Mouse (Mus musculus): ENCODE measurements at regions not wholly inside any gene's neighbourhood (a gene's known extent, or its start where the extent isn't known, plus 50 kb on each side); places are given as distances from the start of the nearest gene placed in this dataset.
"Not testable (repeated sequence)": the region's sequence is repeated elsewhere in the genome, so short reads cannot be mapped to it uniquely, and the experiment has no call there.

DNA sequence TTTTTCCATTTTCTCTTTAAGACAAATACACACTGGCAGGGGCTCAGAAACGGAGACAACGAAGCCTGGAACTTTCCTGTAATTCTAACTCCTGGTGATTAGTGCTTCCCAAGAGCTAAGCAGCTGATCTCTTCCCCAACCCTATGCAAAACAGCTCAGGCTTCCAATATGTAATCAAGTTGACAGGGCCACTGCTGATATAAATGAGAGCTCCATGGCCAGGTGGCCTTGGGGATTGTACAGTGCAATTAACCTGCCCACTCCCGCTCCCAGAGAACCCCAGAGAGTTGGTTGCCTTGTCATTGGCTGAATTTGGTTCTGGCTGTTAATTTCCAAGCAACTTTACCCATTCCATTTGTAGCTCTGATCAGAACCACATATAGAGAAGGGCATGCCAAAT is 67.8 kb downstream of the 4933415F23Rik start:
- 0 out of 2 replicates have a peak, but pooled peaks have one; percentile 24 for ATAC-seq (ENCODE audit: insufficient number of reproducible peaks, low FRiP score, low TSS enrichment, low read depth)
- 43% methylated on average over 3 of the region's 3 CpGs for WGBS

DNA sequence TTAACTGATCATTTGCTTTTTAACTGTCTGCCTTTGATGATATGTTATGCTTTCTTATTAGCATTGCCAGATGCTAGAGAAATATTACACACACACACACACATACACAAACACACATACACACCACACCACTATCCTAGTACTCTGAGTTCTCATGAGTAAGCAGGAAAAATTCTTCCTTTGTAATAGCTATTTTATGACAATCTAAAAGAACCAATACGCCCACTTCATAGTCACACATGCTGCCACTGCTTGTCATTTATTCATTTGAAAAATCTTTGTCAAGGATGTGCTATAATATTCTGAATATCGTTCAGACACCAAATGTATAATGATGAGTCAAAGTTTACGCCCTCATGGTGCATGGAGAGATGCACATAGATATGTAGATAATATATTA is 78.5 kb downstream of the 4933415F23Rik start:
- WGBS, result 90% methylated on average over 3 of the region's 3 CpGs
- no peak for ATAC-seq (ENCODE audit: insufficient number of reproducible peaks, low FRiP score, low TSS enrichment, low read depth)
- H3K4me2 ChIP-seq (replicated peaks), result no peak overlapping the region
- no peaks in the 10 kb centered on the region for H3K4me1 ChIP-seq
- no peaks in the 10 kb centered on the region for H3K27me3 ChIP-seq
- H3K9ac ChIP-seq, result no peak overlapping the region
- no peak overlapping the region for H3K4me3 ChIP-seq (replicated peaks)
- H3K27ac ChIP-seq (replicated peaks), result no peak overlapping the region
- no peaks in the 10 kb centered on the region for H3K9me3 ChIP-seq (replicated peaks)
- no peaks in the 10 kb centered on the region for H3K36me3 ChIP-seq

More for the DNA sequence above, 67.8 kb downstream of the 4933415F23Rik start:
- H3K9me3 ChIP-seq (replicated peaks), result no peaks in the 10 kb centered on the region
- no peaks in the 10 kb centered on the region for H3K4me1 ChIP-seq
- no peaks in the 10 kb centered on the region for H3K27me3 ChIP-seq
- no peak overlapping the region for H3K27ac ChIP-seq (replicated peaks)
- H3K4me3 ChIP-seq (replicated peaks), result no peak overlapping the region
- H3K4me2 ChIP-seq (replicated peaks), result no peak overlapping the region
- no peaks in the 10 kb centered on the region for H3K36me3 ChIP-seq
- no peak overlapping the region for H3K9ac ChIP-seq

DNA sequence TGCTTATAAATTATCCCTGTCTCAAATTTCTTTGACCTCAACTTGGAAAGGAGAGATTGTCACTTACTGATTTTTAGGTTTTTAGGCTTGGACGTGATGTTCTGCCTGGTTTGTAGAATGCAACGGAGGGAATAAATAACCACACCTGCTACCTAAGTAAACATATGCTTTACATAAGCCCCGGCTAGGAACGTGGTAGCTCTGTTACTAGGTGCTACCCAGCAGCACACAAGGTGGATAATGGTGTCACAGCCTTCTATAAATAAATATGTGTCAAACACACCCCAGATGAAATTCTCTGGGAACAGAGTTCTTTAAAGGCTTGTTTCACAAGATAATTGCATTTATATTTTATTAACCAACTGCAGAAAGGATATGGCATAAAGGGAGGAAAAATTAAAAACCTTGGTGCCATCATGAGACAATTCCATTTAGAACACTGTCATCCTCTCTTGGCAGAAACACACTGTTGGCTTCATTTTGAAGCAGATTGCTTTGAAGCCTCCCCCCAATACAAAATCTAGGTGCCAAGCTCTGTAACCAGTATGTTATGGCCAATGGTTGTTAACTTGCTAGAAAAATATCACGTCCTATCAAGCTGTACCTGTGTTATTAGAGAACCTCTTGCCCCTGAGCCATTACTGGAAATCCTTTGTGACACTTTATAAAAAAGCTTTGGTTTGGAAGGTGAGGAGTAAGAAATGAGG is 94.1 kb downstream of the 4933415F23Rik start:
- H3K27me3 ChIP-seq, result no peaks in the 10 kb centered on the region
- ATAC-seq (ENCODE audit: insufficient number of reproducible peaks, low FRiP score, low TSS enrichment, low read depth), result no peak
- no peak overlapping the region for H3K9ac ChIP-seq
- H3K4me3 ChIP-seq (replicated peaks), result no peak overlapping the region
- H3K4me2 ChIP-seq (replicated peaks), result no peak overlapping the region
- no peak overlapping the region for H3K27ac ChIP-seq (replicated peaks)
- H3K36me3 ChIP-seq, result no peaks in the 10 kb centered on the region
- WGBS, result 67% methylated on average over 5 of the region's 5 CpGs
- no peaks in the 10 kb centered on the region for H3K4me1 ChIP-seq
- H3K9me3 ChIP-seq (replicated peaks), result no peaks in the 10 kb centered on the region

DNA sequence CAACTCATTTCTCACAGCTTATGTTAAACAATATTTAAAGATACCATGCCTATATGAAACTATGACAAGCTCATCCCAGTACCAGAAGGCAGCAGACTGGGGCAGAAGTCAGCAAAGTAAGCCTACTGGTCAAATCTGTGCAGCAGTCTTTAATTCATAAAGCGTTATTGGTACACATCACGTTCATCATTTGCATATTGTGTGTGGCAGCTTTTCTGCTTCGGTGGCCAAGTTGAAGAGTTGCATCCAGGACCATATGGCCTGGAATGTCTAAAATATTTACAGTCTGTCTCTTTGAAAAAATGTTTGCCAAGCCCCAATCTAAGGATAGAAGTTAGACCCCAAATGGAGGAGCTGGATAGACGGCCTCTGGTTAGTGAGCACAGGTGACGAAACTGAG is 97.2 kb downstream of the 4933415F23Rik start:
- Histone ChIP-seq H3K9ac (no peak overlapping the region), H3K27ac (replicated peaks) (no peak overlapping the region), H3K4me3 (replicated peaks) (no peak overlapping the region), H3K27me3 (no peaks in the 10 kb centered on the region), H3K9me3 (replicated peaks) (no peaks in the 10 kb centered on the region), H3K4me1 (no peaks in the 10 kb centered on the region), H3K36me3 (no peaks in the 10 kb centered on the region), H3K4me2 (replicated peaks) (no peak overlapping the region)
- 79% methylated on average over 5 of the region's 5 CpGs for WGBS
- no peak for ATAC-seq (ENCODE audit: insufficient number of reproducible peaks, low FRiP score, low TSS enrichment, low read depth)

DNA sequence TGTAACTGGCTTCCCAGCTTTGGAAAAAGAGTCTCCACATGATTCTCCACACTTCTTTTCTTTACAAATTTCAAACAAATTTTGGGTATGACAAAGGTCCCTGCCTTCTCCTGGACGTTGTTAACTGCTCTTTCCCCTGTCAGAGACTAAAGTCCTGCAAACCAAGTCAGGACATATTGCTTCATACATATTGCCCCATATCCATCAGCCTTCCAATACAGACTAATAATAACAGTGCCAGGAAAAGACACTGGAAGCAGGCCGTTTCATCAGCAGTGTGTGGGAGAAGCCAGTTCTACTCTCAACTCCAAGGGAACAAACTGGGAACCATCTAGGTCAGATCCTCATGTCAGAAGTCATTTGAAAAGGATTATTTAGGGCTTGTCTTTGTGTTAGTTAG is 105.4 kb downstream of the 4933415F23Rik start:
- Histone ChIP-seq H3K4me1 (no peaks in the 10 kb centered on the region), H3K9me3 (replicated peaks) (no peaks in the 10 kb centered on the region), H3K27me3 (no peaks in the 10 kb centered on the region), H3K9ac (no peak overlapping the region), H3K36me3 (no peaks in the 10 kb centered on the region), H3K4me3 (replicated peaks) (no peak overlapping the region), H3K27ac (replicated peaks) (no peak overlapping the region), H3K4me2 (replicated peaks) (no peak overlapping the region)
- ATAC-seq (ENCODE audit: insufficient number of reproducible peaks, low FRiP score, low TSS enrichment, low read depth), result no peak
- 75% methylated on average over 2 of the region's 2 CpGs for WGBS

DNA sequence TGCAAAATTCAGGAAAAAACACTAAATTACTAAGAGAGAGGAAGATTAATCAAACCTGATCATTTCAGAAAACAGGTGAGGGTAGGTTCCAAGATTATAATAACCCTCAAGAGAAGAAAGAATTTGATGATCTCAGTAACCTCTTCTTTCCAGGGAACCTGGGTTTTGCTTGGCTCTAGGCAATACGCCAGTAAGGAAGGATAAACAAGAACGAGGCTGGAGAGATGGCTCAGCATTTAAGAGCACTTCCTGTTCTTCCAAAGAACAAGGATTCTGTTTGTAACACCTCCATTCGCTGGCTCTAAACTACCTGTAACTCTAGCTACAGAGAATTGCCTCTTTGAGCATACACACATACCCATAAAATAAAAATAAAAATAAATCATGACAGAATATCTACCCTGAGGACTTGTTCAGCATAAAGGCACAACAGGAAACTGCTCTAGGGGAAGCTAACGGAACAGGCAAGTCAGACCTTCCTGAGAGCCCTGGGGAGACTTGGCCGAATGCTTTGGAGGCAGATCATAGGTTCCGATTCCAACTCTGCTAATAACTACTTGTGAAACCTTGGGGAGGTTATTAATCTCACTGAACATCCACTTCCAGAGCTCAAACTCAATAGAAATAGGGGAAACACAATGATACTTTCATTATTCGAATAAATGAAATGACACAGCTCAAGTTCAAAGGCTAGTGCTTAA is 112.4 kb downstream of the 4933415F23Rik start:
- no peak overlapping the region for H3K4me2 ChIP-seq (replicated peaks)
- no peaks in the 10 kb centered on the region for H3K27me3 ChIP-seq
- H3K9ac ChIP-seq, result no peak overlapping the region
- H3K36me3 ChIP-seq, result no peaks in the 10 kb centered on the region
- WGBS, result 66% methylated on average over 7 of the region's 7 CpGs
- no peaks in the 10 kb centered on the region for H3K4me1 ChIP-seq
- H3K4me3 ChIP-seq (replicated peaks), result no peak overlapping the region
- H3K9me3 ChIP-seq (replicated peaks), result no peaks in the 10 kb centered on the region
- no peak overlapping the region for H3K27ac ChIP-seq (replicated peaks)
- ATAC-seq (ENCODE audit: insufficient number of reproducible peaks, low FRiP score, low TSS enrichment, low read depth), result no peak

DNA sequence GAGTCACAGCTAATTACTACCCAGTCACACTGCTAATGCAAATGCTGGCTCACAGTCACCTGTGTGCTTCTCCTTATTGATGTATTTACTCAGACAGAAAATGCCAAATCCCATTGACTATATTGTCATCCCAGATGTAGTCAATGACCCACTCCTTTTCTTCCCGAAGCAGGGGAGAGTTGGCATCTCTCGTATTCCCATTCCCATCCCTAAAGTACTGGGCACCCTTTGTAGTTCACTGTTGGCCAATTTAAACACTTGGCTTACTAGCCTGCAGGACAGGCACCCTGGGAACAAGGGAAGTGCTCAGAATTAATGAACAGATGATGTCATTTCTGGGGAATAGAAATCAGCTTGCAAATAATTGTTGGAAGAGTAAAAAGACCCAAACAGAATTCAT is 114.5 kb downstream of the 4933415F23Rik start:
- H3K4me1 ChIP-seq, result no peaks in the 10 kb centered on the region
- H3K27me3 ChIP-seq, result no peaks in the 10 kb centered on the region
- no peak overlapping the region for H3K9ac ChIP-seq
- no peak overlapping the region for H3K4me3 ChIP-seq (replicated peaks)
- 65% methylated on average over 2 of the region's 2 CpGs for WGBS
- H3K27ac ChIP-seq (replicated peaks), result no peak overlapping the region
- no peaks in the 10 kb centered on the region for H3K36me3 ChIP-seq
- no peak for ATAC-seq (ENCODE audit: insufficient number of reproducible peaks, low FRiP score, low TSS enrichment, low read depth)
- H3K4me2 ChIP-seq (replicated peaks), result no peak overlapping the region
- no peaks in the 10 kb centered on the region for H3K9me3 ChIP-seq (replicated peaks)

DNA sequence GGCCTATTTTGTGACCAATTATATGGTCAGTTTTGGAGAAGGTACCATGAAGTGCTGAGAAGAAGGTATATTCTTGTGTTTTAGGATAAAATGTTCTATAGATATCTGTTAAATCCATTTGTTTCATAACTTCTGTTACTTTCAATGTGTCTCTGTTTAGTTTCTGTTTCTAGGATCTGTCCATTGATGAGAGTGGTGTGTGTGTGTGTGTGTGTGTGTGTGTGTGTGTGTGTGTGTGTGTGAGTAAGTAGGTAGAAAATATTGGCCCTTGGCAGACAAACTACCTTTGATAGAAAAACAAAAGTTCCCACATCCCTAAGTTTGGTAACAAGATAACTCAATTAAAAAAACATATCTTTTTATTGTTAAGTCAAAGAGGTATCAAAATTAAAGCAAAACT is 117.8 kb downstream of the 4933415F23Rik start:
- H3K27ac ChIP-seq (replicated peaks); H3K4me1 ChIP-seq; H3K4me2 ChIP-seq (replicated peaks); H3K36me3 ChIP-seq; ATAC-seq (ENCODE audit: insufficient number of reproducible peaks, low FRiP score, low TSS enrichment, low read depth); H3K27me3 ChIP-seq; H3K9ac ChIP-seq; H3K9me3 ChIP-seq (replicated peaks); H3K4me3 ChIP-seq (replicated peaks): not testable (repeated sequence)

DNA sequence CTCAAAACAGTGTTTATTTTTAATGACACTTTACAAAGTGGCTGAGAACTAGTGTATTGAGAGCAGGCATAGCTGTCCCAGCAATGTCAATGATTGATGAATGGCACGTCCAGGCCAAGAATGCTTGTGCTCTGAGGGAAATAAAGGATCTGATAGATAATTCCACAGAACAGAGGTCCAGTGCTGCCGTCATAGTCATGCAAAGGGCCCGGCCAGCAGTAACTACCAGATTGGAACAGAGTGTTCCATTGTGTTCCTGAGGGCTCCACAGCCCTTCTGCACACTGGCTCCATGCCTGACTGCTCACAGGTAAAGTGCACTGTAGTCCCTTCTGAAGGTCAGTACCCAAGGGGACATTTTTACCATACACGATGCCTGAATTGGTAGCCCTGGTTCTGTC is 127.1 kb downstream of the 4933415F23Rik start:
- no peak overlapping the region for H3K4me3 ChIP-seq (replicated peaks)
- no peaks in the 10 kb centered on the region for H3K36me3 ChIP-seq
- 71% methylated on average over 4 of the region's 4 CpGs for WGBS
- H3K9me3 ChIP-seq (replicated peaks), result no peaks in the 10 kb centered on the region
- no peak for ATAC-seq (ENCODE audit: insufficient number of reproducible peaks, low FRiP score, low TSS enrichment, low read depth)
- no peak overlapping the region for H3K27ac ChIP-seq (replicated peaks)
- H3K4me2 ChIP-seq (replicated peaks), result no peak overlapping the region
- no peak overlapping the region for H3K9ac ChIP-seq
- no peaks in the 10 kb centered on the region for H3K27me3 ChIP-seq
- no peaks in the 10 kb centered on the region for H3K4me1 ChIP-seq

DNA sequence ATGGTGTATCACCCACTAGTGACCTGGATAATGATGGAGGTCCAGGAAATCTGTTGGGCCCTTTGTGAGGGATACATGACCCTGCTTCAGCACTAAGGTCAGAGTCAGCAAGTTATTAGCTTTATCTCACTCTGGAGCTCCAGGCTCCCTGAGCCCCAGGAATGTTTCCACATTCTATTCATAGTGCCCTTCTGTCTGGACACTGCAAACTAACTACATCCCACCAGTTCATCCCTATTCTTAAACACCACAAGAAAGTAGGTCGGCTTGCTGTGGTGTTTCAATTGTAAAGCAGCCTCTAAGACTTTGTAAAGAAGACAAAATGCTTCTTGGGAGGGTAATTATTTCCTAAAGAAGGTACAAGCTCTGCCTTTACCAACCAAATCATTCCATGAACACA is 138.2 kb upstream of the Rims1 start:
- H3K27me3 ChIP-seq, result no peaks in the 10 kb centered on the region
- H3K4me1 ChIP-seq, result no peaks in the 10 kb centered on the region
- no peak overlapping the region for H3K9ac ChIP-seq
- H3K4me2 ChIP-seq (replicated peaks), result no peak overlapping the region
- no peaks in the 10 kb centered on the region for H3K9me3 ChIP-seq (replicated peaks)
- H3K36me3 ChIP-seq, result no peaks in the 10 kb centered on the region
- WGBS, result 68% methylated on average over 1 of the region's 1 CpGs
- no peak overlapping the region for H3K27ac ChIP-seq (replicated peaks)
- no peak for ATAC-seq (ENCODE audit: insufficient number of reproducible peaks, low FRiP score, low TSS enrichment, low read depth)
- no peak overlapping the region for H3K4me3 ChIP-seq (replicated peaks)

DNA sequence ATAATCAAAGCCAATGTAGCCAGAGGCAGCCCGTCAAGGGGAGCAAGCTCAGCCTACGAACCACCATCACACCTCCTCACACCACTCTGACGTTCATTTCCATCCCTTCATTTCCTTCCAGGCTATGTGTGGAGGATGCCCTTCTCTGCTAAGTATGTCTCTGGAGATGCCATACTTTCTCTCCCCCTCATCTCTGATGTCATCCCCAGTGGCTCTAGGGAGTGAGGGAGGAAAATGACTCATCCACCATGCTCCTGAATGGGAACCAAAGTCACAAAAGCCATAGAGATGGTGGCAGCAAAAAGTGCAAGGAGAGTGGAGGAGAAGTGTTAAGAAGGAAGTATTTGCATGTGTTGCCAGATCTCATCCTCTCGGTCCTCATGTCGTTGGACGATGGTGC is 134.0 kb upstream of the Rims1 start:
- H3K4me3 ChIP-seq (replicated peaks), result no peak overlapping the region
- no peaks in the 10 kb centered on the region for H3K27me3 ChIP-seq
- no peak overlapping the region for H3K27ac ChIP-seq (replicated peaks)
- H3K4me1 ChIP-seq, result no peaks in the 10 kb centered on the region
- H3K36me3 ChIP-seq, result no peaks in the 10 kb centered on the region
- no peak overlapping the region for H3K4me2 ChIP-seq (replicated peaks)
- ATAC-seq (ENCODE audit: insufficient number of reproducible peaks, low FRiP score, low TSS enrichment, low read depth), result no peak
- H3K9me3 ChIP-seq (replicated peaks), result no peaks in the 10 kb centered on the region
- 87% methylated on average over 6 of the region's 6 CpGs for WGBS
- no peak overlapping the region for H3K9ac ChIP-seq

Data from embryonic facial prominence, embryonic 15.5 days (tissue).